Mouse (Mus musculus) midbrain, embryonic 11.5 days (tissue): ENCODE data around the gene Olfr873. TPM values are rescaled to one million over a fixed set of nuclear protein-coding genes. Genes with fewer than 3 reads are reported as not detected.
"Not testable (repeated sequence)": the region's sequence is repeated elsewhere in the genome, so short reads cannot be mapped to it uniquely, and the experiment has no call there.

Experiments
- ATAC-seq: fragments of 200-750 bp; cut with Nextera tagmentation; 2 replicates; pipeline ENCODE4 v1.8.0; 2017; ENCODE audit warnings: moderate TSS enrichment, moderate library complexity; ENCODE audit not compliant: low FRiP score
- DNase-seq: peaks from one replicate; pipeline ENCODE4 v3.0.0; 2015; ENCODE audit warnings: low spot score; ENCODE audit errors: missing footprints
- H3K27ac ChIP-seq: fragments of 300-500 bp; sonication (generic); 2 replicates; pipeline ENCODE4 v1.5.1; 2014; ENCODE audit warnings: low read depth, low read length
- H3K27me3 ChIP-seq: fragments of 300-500 bp; sonication (generic); 2 replicates; pipeline ENCODE4 v1.6.1; 2014; ENCODE audit warnings: mild to moderate bottlenecking, low read length, moderate library complexity, mixed read lengths; ENCODE audit not compliant: control insufficient read depth, insufficient read depth
- H3K36me3 ChIP-seq: fragments of 300-500 bp; sonication (generic); 2 replicates; pipeline ENCODE4 v1.6.1; 2014; ENCODE audit warnings: mild to moderate bottlenecking, low read length, moderate library complexity, mixed read lengths; ENCODE audit not compliant: control insufficient read depth, insufficient read depth
- H3K4me1 ChIP-seq: fragments of 300-500 bp; sonication (generic); 2 replicates; pipeline ENCODE4 v1.6.1; 2014; ENCODE audit warnings: low read length; ENCODE audit not compliant: control insufficient read depth, insufficient read depth
- H3K4me2 ChIP-seq: fragments of 300-500 bp; sonication (generic); 2 replicates; pipeline ENCODE4 v1.6.1; 2014; ENCODE audit warnings: mild to moderate bottlenecking, moderate library complexity
- H3K4me3 ChIP-seq: fragments of 300-500 bp; sonication (generic); 2 replicates; pipeline ENCODE4 v1.5.1; 2014; ENCODE audit warnings: low read depth, low read length
- H3K9ac ChIP-seq: fragments of 300-500 bp; sonication (generic); 2 replicates; pipeline ENCODE4 v1.6.1; 2014; ENCODE audit warnings: low read length
- H3K9me3 ChIP-seq: fragments of 300-500 bp; sonication (generic); 2 replicates; pipeline ENCODE4 v1.6.1; 2016; ENCODE audit warnings: low read length; ENCODE audit not compliant: control insufficient read depth
- WGBS: fragments of 180-500 bp; shearing (Covaris S2); extraction: QIAGEN DNeasy Blood & Tissue Kit; methylation state at CpG from one replicate; pipeline ENCODE4 v1.1.7; 2014; 5-methylcytosine and 5-hydroxymethylcytosine counted together
- polyA plus RNA-seq: library from polyadenylated mRNA; unstranded; fragments of >200 nt; fragmentation: Nextera tagmentation; extraction: Ambion mirVana; gene quantifications from 2 replicates; pipeline ENCODE4 v1.2.1, GENCODE M21; 2014

The Olfr873 gene
- polyA plus RNA-seq = not detected in 2 replicates

- 77% methylated on average over 1 of the region's 1 CpGs for WGBS
- no peak for DNase-seq
- Histone ChIP-seq H3K9me3 (no peaks in the 10 kb centered on the region; the same call in 1 of the 2 replicates), H3K4me3 (no peak within 1 kb of the TSS), H3K36me3 (no peaks in the 10 kb centered on the region), H3K27me3 (no peaks in the 10 kb centered on the region), H3K4me2 (no peak within 1 kb of the TSS), H3K4me1 (no peaks in the 10 kb centered on the region), H3K27ac (no peak within 1 kb of the TSS), H3K9ac (no peak within 1 kb of the TSS)
- no peak for ATAC-seq
Observed at GRCm38 (mm10) chr9:20298232-20298631, at the start of gene Olfr873. Gene Olfr873, plus strand, starts transcription at chr9:20298532.

DNA sequence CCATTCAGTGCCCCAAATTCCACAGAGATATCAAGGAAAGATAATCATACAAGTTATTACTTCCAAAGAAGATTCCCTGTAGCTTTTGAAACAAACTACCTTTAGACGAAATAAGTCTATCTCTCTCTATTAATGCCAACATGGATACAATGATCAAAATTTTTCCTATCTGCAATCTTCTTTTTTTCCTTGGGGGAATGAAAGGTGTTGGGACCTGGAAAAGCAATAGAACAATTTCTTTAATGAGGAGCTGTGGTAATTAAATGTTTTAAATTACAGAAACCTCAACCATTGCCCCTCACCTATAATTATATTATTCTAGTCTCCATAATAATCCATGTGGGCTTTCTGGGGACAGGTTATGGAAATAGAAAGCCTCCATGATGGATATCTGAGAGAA lies 16.3 kb upstream of the Olfr873 start, which contains the start of gene Olfr39:
Gene Olfr39 (plus strand): TSS at position 301 of the 400 bp plus-strand sequence.
- H3K27me3 ChIP-seq = no peaks in the 10 kb centered on the region
- ATAC-seq = no peak
- no peak within 1 kb of the TSS for H3K9ac ChIP-seq
- no peak within 1 kb of the TSS for H3K4me3 ChIP-seq
- H3K4me2 ChIP-seq = no peak within 1 kb of the TSS
- WGBS = 90% methylated on average over 1 of the region's 1 CpGs
- no peaks in the 10 kb centered on the region for H3K36me3 ChIP-seq
- no peaks in the 10 kb centered on the region for H3K4me1 ChIP-seq
- H3K27ac ChIP-seq = no peak within 1 kb of the TSS
- DNase-seq = no peak
- no peaks in the 10 kb centered on the region for H3K9me3 ChIP-seq

DNA sequence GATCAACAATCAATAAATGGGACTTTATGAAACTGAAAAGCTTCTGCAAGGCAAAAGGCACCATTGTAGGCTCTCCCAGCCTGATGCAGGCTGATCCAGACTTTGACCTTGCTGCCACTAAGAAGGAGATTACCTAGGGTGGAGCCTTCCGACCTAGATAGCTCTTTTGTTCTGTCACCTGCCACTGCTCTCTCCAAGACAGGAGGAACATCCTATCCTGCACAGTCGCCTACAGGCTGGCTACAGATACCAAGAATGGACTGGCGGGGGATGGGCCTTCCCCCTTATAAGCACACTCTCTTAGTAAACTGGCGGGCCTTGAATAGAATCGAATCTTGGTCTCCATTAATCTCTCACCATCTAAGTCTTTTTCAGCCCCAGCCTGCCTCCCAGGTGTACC lies 2.8 kb upstream of the Olfr873 start:
- 82% methylated on average over 5 of the region's 5 CpGs for WGBS
- not testable (repeated sequence) for H3K27ac ChIP-seq, H3K9me3 ChIP-seq

DNA sequence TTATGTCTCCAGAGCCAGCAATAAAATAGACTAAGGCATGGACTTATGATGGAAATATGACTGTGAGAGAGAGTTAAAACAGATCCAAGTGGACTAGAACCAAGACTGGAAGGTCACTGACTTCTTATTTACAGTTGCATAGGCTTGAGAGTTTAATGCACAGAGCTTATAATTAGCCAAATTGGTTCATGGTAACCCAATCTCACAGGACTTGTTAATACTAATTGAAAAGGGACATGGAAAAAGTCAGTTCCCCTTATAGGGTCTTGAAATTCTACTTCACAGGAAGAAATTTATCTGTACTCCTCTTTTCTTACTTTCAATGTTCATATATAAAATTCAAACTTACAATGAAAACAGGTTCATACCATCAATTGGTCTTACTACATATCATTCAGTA lies 37.7 kb downstream of the Olfr873 start, which contains the start of gene Olfr18:
Gene Olfr18 (minus strand): TSS at position 101 of the 400 bp plus-strand sequence.
- ATAC-seq (no peak), DNase-seq (no peak)
- Histone ChIP-seq H3K4me2 (no peak within 1 kb of the TSS), H3K9me3 (no peaks in the 10 kb centered on the region), H3K27me3 (no peaks in the 10 kb centered on the region), H3K9ac (no peak within 1 kb of the TSS), H3K4me1 (no peaks in the 10 kb centered on the region), H3K4me3 (no peak within 1 kb of the TSS), H3K36me3 (no peaks in the 10 kb centered on the region), H3K27ac (no peak within 1 kb of the TSS)

More for the DNA sequence above, 2.8 kb upstream of the Olfr873 start:
- not testable (repeated sequence) for H3K4me2 ChIP-seq, H3K4me1 ChIP-seq, H3K36me3 ChIP-seq, H3K4me3 ChIP-seq, H3K9ac ChIP-seq, DNase-seq, H3K27me3 ChIP-seq, ATAC-seq

GRCm38 (mm10) chr9:20348501-20348900 lies 50.2 kb downstream of the Olfr873 start:
- H3K9ac ChIP-seq = no peak overlapping the region
- H3K36me3 ChIP-seq = peaks cover 13% of the 10 kb centered on the region; the same call in 1 of the 2 replicates
- H3K27me3 ChIP-seq = no peaks in the 10 kb centered on the region
- WGBS = 91% methylated on average over 4 of the region's 4 CpGs
- H3K9me3 ChIP-seq = peaks cover 3% of the 10 kb centered on the region; the same call in 1 of the 2 replicates
- ATAC-seq (no peak), DNase-seq (no peak)
- H3K4me3 ChIP-seq = no peak overlapping the region
- no peaks in the 10 kb centered on the region for H3K4me1 ChIP-seq
- H3K4me2 ChIP-seq = no peak overlapping the region
- no peak overlapping the region for H3K27ac ChIP-seq

Other genes with a start within 250 kb of the Olfr873 start
- gene Olfr867, start 241.0 kb upstream of the Olfr873 start, polyA plus RNA-seq = not detected in 2 replicates
- gene Olfr868, start 199.9 kb upstream of the Olfr873 start, polyA plus RNA-seq = not detected in 2 replicates
- not detected in 2 replicates for gene Olfr869, start 169.5 kb upstream of the Olfr873 start, polyA plus RNA-seq
- gene Olfr870, start 124.5 kb upstream of the Olfr873 start, polyA plus RNA-seq = not detected in 2 replicates
- gene Olfr871, start 86.3 kb upstream of the Olfr873 start, polyA plus RNA-seq = not detected in 2 replicates
- gene Olfr872, start 61.4 kb upstream of the Olfr873 start, polyA plus RNA-seq = not detected in 2 replicates
- gene Olfr39, start 16.2 kb upstream of the Olfr873 start, polyA plus RNA-seq = not detected in 2 replicates
- gene Olfr18, start 37.6 kb downstream of the Olfr873 start, polyA plus RNA-seq = 0.05 TPM in 1 of 2 replicates, not detected in the other
- 35.6 and 38.2 TPM in 2 replicates for gene Zfp560, start 86.6 kb downstream of the Olfr873 start, polyA plus RNA-seq
- gene Zfp26, start 161.6 kb downstream of the Olfr873 start, polyA plus RNA-seq = 30.9 and 34.9 TPM in 2 replicates
- 37.3 and 41.7 TPM in 2 replicates for gene Zfp426, start 194.2 kb downstream of the Olfr873 start, polyA plus RNA-seq
- gene Zfp266, start 222.9 kb downstream of the Olfr873 start, polyA plus RNA-seq = 127 and 140 TPM in 2 replicates